Mouse (Mus musculus) midbrain, embryonic 10.5 days (tissue): ENCODE measurements around the gene Catsperz. TPM values are rescaled to one million over a fixed set of nuclear protein-coding genes. Genes with fewer than 3 reads are reported as not detected.
"Not testable (repeated sequence)": the region's sequence is repeated elsewhere in the genome, so short reads cannot be mapped to it uniquely, and the experiment has no call there.

Experiments used
- DNase-seq: peaks from one replicate; pipeline ENCODE4 v3.0.0-alpha.2; 2017; ENCODE audit warnings: low spot score
- H3K27ac ChIP-seq: fragments of 300-500 bp; sonication (generic); replicated peaks from 2 replicates; pipeline ENCODE4 v1.5.1; 2016; ENCODE audit warnings: mild to moderate bottlenecking
- H3K27me3 ChIP-seq: fragments of 300-500 bp; sonication (generic); 2 replicates; pipeline ENCODE4 v1.6.1; 2016; ENCODE audit warnings: low read depth, mild to moderate bottlenecking; ENCODE audit not compliant: poor library complexity, severe bottlenecking
- H3K36me3 ChIP-seq: fragments of 300-500 bp; sonication (generic); 2 replicates; pipeline ENCODE4 v1.6.1; 2016; ENCODE audit warnings: mild to moderate bottlenecking, moderate library complexity
- H3K4me1 ChIP-seq: fragments of 300-500 bp; sonication (generic); 2 replicates; pipeline ENCODE4 v1.6.1; 2016
- H3K4me3 ChIP-seq: fragments of 300-500 bp; sonication (generic); 2 replicates; pipeline ENCODE4 v1.5.1; 2016; ENCODE audit warnings: mild to moderate bottlenecking, moderate library complexity
- H3K9me3 ChIP-seq: fragments of 300-500 bp; sonication (generic); replicated peaks from 2 replicates; pipeline ENCODE4 v1.6.1; 2016; ENCODE audit warnings: mild to moderate bottlenecking
- WGBS: fragments of 180-500 bp; shearing (Covaris S2); methylation state at CpG from one replicate; pipeline ENCODE4 v1.1.7; 2016; 5-methylcytosine and 5-hydroxymethylcytosine counted together
- polyA plus RNA-seq: library from polyadenylated mRNA; unstranded; fragments of >200 nt; fragmentation: Nextera tagmentation; extraction: Ambion mirVana; gene quantifications from 2 replicates; pipeline ENCODE4 v1.2.1, GENCODE M21; 2016

The Catsperz gene
- polyA plus RNA-seq, 1 experiment from 2014 or later, result 0.43 TPM

DNA sequence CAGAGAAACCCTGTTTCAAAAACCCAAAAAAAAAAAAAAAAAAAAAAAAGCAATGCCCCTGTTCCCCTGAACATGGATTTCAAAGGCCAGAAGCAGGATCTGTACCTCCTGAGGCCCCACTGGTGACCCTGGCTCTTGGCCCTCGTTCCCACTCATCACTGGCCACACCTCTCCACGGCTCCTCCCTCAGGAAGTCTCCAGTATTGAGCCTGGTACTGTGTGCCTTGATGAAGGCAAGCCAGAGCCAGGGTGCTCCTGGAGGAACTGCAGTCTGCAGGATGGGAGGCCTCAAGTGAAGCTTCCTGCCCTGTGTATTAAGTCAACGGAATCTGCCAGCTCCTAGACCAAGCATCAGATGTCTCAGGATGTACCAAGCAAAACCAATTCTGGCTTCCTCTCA lies 19.0 kb downstream of the Catsperz start:
- Histone ChIP-seq H3K4me3 (no peak overlapping the region), H3K27me3 (no peaks in the 10 kb centered on the region), H3K9me3 (no peaks in the 10 kb centered on the region), H3K4me1 (peaks cover 28% of the 10 kb centered on the region), H3K36me3 (peaks cover 39% of the 10 kb centered on the region), H3K27ac (no peak overlapping the region)
- DNase-seq, result no peak
- WGBS, result 85% methylated on average over 3 of the region's 3 CpGs

DNA sequence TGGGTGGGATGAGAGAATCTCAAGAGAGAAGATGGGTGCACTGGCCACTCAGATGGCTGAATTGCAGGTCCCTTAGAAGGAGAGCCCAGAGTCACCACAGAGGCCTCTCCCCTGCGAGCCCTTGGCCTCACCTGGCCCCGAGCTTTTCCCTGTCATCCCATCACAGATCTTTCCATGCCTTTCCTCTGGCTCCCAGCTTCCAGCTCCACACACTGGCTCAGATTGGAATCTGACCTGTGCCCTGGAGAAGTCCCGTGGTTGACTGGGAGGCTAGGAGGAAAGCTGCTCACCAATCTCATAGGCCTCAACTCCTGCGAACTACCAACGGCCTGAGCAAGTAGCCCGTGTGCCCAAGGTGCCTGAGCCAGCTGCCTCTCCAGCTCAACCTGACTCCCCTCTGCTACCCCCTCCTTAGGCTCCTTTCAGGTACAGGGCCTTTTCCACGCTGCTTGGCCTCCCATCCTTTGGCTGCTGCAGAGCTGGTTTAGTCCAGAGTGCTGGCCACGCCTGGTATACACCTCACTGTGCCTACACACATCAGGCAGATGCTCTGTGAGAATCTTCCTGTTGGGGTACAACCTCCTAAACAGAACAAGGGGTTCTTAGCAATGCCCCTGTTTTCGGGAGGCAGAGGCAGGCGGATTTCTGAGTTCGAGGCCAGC lies 19.6 kb downstream of the Catsperz start:
- WGBS, result 91% methylated on average over 11 of the region's 11 CpGs
- no peak for DNase-seq
- Histone ChIP-seq H3K4me1 (peaks cover 24% of the 10 kb centered on the region), H3K36me3 (peaks cover 35% of the 10 kb centered on the region), H3K4me3 (no peak overlapping the region), H3K9me3 (no peaks in the 10 kb centered on the region), H3K27ac (no peak overlapping the region), H3K27me3 (no peaks in the 10 kb centered on the region)

DNA sequence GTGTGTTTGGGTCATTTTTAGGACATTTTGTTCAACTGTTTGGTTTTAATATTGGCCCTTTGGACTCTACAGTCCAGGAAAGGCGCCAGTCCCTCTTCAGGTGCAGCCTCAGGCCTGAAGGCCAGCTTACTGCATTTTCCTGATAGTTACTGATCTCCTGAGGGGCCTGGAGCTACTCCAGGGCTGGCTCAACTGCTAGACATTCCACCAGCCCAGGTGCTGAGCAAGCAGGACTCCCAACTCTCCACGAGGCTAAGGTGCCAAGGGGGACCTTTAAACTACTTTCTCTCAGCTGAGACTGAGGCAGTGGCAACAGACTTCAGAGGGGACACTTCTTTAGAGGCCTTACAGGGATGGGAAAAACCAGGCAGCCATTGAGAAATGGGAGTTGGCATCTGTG lies 20.3 kb downstream of the Catsperz start:
- H3K4me3 ChIP-seq, result no peak overlapping the region
- no peak for DNase-seq
- WGBS, result 79% methylated on average over 2 of the region's 2 CpGs
- no peak overlapping the region for H3K27ac ChIP-seq
- H3K9me3 ChIP-seq, result 0 out of 2 replicates have a peak, but pooled peaks cover 7% of the 10 kb centered on the region
- H3K4me1 ChIP-seq, result peaks cover 22% of the 10 kb centered on the region
- peaks cover 35% of the 10 kb centered on the region for H3K36me3 ChIP-seq
- no peaks in the 10 kb centered on the region for H3K27me3 ChIP-seq

DNA sequence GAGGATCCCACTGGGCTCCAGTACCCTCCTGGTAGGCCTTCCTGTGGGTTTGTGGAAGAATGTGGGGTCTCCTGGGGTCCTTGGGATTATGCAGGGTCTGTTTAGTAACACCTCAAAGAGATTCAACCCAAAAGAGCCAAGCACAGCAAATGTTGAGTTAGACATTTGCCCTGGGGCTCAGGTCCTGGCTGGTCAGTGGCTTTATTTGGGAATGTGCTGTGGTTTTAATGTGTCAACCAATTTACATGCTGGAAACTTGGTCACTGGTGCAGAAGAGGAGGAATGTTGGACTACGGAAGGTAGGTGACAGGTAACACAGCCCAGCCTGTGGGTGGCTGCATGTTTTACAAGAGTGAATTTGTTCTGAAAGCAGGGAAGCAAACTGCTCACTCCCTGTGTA lies 22.1 kb downstream of the Catsperz start:
- H3K27ac ChIP-seq, result no peak overlapping the region
- peaks cover 35% of the 10 kb centered on the region for H3K36me3 ChIP-seq
- H3K4me3 ChIP-seq, result no peak overlapping the region
- H3K4me1 ChIP-seq, result peaks cover 6% of the 10 kb centered on the region
- WGBS, result 92% methylated on average over 1 of the region's 1 CpGs
- no peak for DNase-seq
- 0 out of 2 replicates have a peak, but pooled peaks cover 8% of the 10 kb centered on the region for H3K9me3 ChIP-seq
- no peaks in the 10 kb centered on the region for H3K27me3 ChIP-seq

DNA sequence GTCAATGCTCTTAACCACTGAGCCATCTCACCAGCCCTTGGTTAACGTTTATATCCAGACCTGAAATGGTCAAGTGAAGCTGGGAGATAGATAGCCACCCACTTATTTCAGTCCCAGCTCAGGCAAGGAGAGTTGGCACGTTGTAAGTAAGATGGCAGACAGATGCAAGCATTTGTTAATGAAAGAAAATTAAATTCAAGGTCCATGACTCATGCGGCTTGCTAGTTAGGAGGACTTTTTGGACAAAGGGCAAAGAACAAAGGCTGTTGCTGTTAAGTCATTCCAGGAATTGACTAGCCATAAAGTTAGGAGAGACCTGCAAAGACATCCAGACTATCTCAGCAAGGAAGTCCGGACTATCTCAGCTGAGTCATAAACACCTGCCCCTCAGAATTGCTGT lies 25.5 kb downstream of the Catsperz start:
- Histone ChIP-seq H3K36me3 (peaks cover 9% of the 10 kb centered on the region), H3K27ac (no peak overlapping the region), H3K9me3 (peaks cover 16% of the 10 kb centered on the region; the same call in 1 of the 2 replicates), H3K27me3 (no peaks in the 10 kb centered on the region), H3K4me1 (no peaks in the 10 kb centered on the region), H3K4me3 (no peak overlapping the region)
- 86% methylated on average over 4 of the region's 4 CpGs for WGBS
- no peak for DNase-seq

DNA sequence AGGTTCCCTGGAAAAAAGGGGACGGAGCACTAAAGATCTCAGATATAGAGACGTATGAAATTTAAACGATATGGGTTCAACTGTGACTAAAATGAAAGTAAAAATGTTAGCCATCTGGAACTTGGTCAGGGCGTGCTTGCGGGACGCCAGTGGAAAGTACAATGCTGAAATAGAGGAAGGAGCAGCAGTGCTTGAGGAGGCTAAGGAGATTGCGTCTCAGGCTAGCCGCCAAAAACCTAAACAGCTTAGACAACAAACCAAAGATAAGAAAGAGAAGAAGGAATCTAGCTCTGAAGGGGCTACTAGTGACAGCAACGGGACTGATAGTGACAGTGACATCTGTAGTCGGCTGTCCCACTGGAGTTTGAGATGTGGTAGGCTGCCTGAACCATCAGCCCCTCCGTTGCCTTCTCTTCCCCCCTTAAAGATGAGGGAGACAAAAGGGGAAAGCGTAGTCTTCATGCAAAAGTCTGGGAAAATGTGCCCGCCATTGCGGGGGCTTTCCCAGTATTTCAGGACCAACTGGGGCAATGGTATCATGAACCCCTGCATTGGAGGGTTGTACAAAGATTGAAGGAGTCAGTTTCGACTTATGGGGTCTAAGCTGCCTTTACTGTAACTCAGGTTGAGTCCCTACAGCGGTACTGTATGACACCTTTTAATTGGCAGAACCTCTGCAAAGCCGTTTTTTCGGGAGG lies 29.4 kb downstream of the Catsperz start:
- peaks cover 16% of the 10 kb centered on the region; the same call in 1 of the 2 replicates for H3K9me3 ChIP-seq
- not testable (repeated sequence) for DNase-seq, H3K36me3 ChIP-seq

DNA sequence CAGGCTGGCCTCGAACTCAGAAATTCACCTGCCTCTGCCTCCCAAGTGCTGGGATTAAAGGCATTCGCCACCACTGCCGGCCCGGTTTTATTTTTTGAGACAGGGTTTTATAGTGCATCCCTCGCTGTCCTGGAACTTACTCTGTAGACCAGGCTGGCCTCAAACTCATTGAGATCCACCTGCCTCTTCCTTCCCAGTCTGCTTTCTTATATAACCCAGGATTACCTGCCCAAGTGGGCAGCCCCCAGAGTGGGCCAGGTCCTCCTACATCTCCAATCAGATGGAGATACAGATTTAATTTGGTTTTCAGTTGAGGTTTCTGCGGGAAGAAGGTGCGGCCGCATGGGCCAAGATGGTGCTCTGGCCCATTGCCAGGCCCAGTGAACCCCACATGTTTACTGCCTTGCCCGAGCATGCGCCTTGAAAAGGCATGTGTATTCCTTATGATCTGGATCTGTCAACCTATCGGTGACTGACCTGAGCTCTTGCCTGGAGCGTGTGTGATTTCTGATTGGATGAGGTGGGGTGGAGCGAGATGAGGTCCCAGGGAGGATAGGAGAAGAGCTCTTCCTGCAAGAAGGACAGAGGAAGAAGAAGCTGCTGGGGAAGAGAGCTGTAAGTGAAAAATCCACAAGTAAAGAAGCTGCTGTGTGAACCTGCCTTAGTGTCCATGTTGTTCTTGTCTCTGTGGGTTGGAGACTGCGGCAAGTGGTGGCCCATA lies 31.3 kb downstream of the Catsperz start:
- WGBS, result 93% methylated on average over 14 of the region's 14 CpGs
- Histone ChIP-seq H3K4me3 (no peak overlapping the region), H3K36me3 (no peaks in the 10 kb centered on the region), H3K9me3 (peaks cover 8% of the 10 kb centered on the region; the same call in 1 of the 2 replicates), H3K27ac (no peak overlapping the region), H3K27me3 (no peaks in the 10 kb centered on the region), H3K4me1 (no peaks in the 10 kb centered on the region)
- DNase-seq, result no peak

More for the DNA sequence above, 29.4 kb downstream of the Catsperz start:
- H3K4me1 ChIP-seq, H3K4me3 ChIP-seq, H3K27ac ChIP-seq, H3K27me3 ChIP-seq: not testable (repeated sequence)
- WGBS, result 94% methylated on average over 18 of the region's 18 CpGs

DNA sequence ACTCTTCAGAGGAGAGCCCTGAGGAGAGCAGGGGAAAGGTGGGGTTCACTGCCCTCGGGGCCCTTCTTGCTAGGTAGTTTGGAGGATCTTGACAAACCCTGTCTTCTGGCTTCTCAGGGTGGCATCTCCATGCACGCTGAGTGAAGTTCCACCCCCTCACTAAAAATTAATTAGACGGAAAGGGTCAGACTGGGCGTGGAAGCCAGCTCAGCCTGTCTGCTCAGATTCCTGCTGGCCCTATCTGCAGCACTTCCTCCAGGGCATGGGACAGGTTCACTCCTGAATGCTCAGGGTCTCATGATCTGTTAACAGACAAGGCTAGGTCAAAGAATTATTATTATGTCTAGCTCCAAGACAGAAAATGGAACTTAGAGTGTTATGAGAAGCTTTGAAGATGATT lies 32.7 kb downstream of the Catsperz start:
- WGBS, result 70% methylated on average over 4 of the region's 4 CpGs
- DNase-seq, result no peak
- Histone ChIP-seq H3K27ac (no peak overlapping the region), H3K4me1 (no peaks in the 10 kb centered on the region), H3K27me3 (no peaks in the 10 kb centered on the region), H3K36me3 (no peaks in the 10 kb centered on the region), H3K4me3 (no peak overlapping the region), H3K9me3 (peaks cover 8% of the 10 kb centered on the region; the same call in 1 of the 2 replicates)

DNA sequence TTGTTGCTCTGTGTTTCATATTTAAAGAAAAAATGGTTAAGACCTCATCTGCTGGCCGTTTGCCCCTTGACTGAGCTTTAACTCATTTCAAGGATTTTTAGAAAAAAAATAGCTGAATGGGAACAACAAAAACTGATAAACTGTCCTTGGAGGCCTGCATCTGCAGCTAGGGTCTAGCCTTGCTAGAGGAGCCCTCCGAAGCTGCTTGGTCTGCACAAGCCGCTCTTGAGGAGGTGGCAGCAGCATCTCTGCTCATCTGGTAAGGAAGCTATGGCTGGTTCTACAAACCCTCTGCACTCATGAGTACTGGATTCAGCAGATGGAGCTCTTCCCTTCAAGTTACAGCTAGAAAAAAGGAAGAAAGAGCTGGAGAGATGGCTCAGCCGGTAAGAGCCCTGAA lies 47.2 kb downstream of the Catsperz start:
- Histone ChIP-seq H3K27ac (no peak overlapping the region), H3K9me3 (peaks cover 22% of the 10 kb centered on the region; the same call in 1 of the 2 replicates)
- 87% methylated on average over 4 of the region's 4 CpGs for WGBS

DNA sequence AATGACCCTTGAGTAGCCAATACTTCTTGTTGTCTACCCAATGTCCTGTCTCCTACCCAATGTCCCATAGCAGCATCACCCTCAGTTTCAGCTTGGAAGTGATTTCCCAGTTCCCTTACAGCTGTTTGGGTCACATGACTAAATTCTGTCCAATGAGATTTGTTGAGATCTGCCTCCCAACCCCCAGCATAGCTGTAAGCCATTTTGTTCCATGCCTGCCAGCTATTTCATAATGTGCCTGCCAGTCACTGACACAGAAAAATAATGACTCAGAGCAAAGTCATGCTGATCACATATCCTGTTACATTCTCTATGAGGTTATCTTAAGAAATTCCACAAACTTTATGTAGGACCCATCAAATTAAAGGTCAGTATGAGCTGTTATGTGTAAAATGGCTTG lies 48.4 kb downstream of the Catsperz start:
- DNase-seq, result no peak
- Histone ChIP-seq H3K4me1 (peaks cover 3% of the 10 kb centered on the region; the same call in 1 of the 2 replicates), H3K27ac (no peak overlapping the region), H3K36me3 (no peaks in the 10 kb centered on the region), H3K4me3 (no peak overlapping the region), H3K9me3 (peaks cover 21% of the 10 kb centered on the region; the same call in 1 of the 2 replicates), H3K27me3 (no peaks in the 10 kb centered on the region)

More for the DNA sequence above, 47.2 kb downstream of the Catsperz start:
- no peaks in the 10 kb centered on the region for H3K4me1 ChIP-seq
- H3K36me3 ChIP-seq, result no peaks in the 10 kb centered on the region
- no peak overlapping the region for H3K4me3 ChIP-seq
- DNase-seq, result no peak
- no peaks in the 10 kb centered on the region for H3K27me3 ChIP-seq

DNA sequence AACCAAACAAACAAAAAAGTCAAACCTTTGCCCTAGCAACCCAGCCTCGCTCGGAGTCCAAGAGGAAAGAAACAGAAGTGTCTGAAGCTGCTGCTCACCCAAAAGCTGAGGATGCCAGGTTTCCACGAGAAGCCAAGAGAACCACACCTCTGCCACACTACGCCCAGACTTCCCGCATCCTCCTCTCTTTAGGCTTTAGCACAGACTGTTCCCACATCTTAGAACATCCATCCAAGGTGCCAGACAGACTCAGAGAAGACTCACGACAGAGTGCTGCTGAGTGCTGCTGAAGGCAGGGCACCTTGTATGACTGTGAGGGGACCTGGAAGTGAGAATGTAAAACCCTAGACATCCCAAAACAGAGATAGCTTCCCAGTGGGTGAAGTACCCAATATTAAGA lies 49.3 kb downstream of the Catsperz start:
- Histone ChIP-seq H3K36me3 (no peaks in the 10 kb centered on the region), H3K27me3 (no peaks in the 10 kb centered on the region), H3K4me3 (no peak overlapping the region), H3K4me1 (peaks cover 3% of the 10 kb centered on the region; the same call in 1 of the 2 replicates), H3K27ac (no peak overlapping the region), H3K9me3 (peaks cover 12% of the 10 kb centered on the region; the same call in 1 of the 2 replicates)
- no peak for DNase-seq
- WGBS, result 88% methylated on average over 6 of the region's 6 CpGs

DNA sequence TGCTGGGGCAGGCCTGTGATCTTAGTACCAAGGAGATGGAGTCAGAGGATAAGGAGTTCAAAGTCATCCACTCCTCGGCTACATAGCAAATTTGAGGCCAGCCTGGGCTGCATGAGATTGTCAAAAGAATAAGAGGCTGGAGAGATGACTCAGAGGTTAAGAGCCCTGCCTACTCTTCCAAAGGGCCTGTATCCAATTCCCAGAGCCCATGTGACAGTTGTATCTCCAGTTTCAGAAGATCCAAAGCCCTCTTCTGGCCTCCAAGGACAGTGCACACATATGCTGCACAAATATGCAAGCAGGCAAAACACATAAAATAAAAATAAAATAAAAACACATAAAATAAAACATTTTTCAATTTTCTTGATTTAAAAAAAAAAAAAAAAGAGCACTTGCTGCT lies 50.9 kb downstream of the Catsperz start:
- H3K27ac ChIP-seq, result no peak overlapping the region
- DNase-seq, result no peak
- no peaks in the 10 kb centered on the region for H3K36me3 ChIP-seq
- no peak overlapping the region for H3K4me3 ChIP-seq
- H3K27me3 ChIP-seq, result no peaks in the 10 kb centered on the region
- peaks cover 6% of the 10 kb centered on the region for H3K4me1 ChIP-seq
- H3K9me3 ChIP-seq, result no peaks in the 10 kb centered on the region
- WGBS, result 87% methylated on average over 1 of the region's 1 CpGs

DNA sequence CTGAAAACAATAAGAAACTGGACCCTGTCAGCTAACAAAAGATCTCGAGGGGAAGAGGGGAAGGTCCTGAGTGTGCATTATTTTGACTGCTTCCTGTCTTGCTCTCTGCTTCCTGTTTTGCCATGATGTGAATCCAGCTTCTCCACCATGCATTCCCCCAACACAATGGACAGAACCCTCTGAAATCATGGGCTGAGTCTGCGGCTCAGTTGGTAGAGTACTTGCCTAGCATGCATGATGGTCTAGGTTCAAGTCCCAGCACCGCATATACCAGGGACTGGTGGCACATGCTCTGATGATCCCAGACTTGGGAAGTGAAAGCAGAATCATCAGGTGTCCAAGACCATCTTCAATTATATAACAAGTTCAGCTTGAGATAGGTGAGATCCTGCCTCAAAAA lies 52.5 kb downstream of the Catsperz start:
- Histone ChIP-seq H3K36me3 (no peaks in the 10 kb centered on the region), H3K4me1 (peaks cover 7% of the 10 kb centered on the region), H3K27ac (no peak overlapping the region), H3K4me3 (no peak overlapping the region), H3K27me3 (no peaks in the 10 kb centered on the region), H3K9me3 (no peaks in the 10 kb centered on the region)
- 79% methylated on average over 3 of the region's 3 CpGs for WGBS
- DNase-seq, result no peak
